Mouse (Mus musculus) left cerebral cortex, adult 2 months (tissue): ENCODE results near the gene Ffar2. TPM values are rescaled to one million over a fixed set of nuclear protein-coding genes. Genes with fewer than 3 reads are reported as not detected.

Experiments
- DNase-seq, 2 experiments: peaks; one replicate each; pipeline ENCODE4 v3.0.0; 2021 to 2022; ENCODE audit warnings: low spot score in 2 of 2, mixed read lengths in 1 of 2; ENCODE audit errors: extremely low spot score in 1 of 2
- H3K27ac ChIP-seq: fragments of 200-600 bp; 2 replicates; pipeline ENCODE4 v1.8.1; 2022
- H3K4me3 ChIP-seq: fragments of 200-600 bp; 2 replicates; pipeline ENCODE4 v1.8.1; 2022
- CTCF ChIP-seq: fragments of 200-600 bp; IDR thresholded peaks from 2 replicates; pipeline ENCODE4 v1.8.1; 2022; ENCODE audit warnings: antibody characterized with exemption, mild to moderate bottlenecking, moderate library complexity
- intact Hi-C: fragments of 180-260 bp; cut with DNase I; formaldehyde crosslinking; loops from one replicate; pipeline ENCODE4 v1.15.1; 2025
- total RNA-seq, 2 experiments: library from RNA; stranded (reverse); gene quantifications; 2 replicates each; pipeline ENCODE4 v1.2.3; 2021

The Ffar2 gene
- total RNA-seq, 2 experiments from 2014 or later: not detected

DNA sequence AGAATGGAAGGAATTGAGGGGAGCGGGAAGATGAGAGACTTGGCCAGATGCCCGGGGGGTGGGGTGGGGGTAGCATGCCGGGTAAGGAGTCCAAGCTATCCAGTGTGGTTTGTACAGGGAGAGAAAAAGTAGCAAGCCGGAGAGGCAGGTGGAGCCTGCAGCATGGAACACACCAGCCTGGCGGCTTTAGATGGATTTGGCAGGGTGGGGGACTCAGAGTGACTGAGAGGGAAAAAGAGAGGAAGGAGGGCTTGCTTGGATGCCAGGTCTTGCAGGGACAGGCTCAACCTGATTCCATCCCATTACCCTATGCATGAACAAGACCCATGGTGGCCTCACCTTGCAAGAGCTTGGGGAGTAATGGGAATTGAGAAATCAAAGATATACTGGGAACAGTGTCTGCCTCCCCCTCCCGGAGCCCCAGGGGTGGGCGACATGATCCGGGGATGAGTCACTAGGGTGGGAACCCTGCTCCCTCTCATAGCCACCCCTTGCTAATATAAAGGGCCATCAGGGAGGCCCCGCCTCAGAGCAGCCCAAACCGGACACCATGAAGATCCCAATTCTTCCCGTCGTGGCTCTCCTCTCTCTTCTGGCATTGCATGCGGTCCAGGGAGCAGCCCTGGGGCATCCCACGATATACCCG is 36.1 kb downstream of the Ffar2 start, which contains the start of gene Krtdap:
Gene Krtdap (plus strand): TSS at position 520 of the 646 bp plus-strand sequence.
- Histone ChIP-seq H3K4me3 (no peak within 1 kb of the TSS), H3K27ac (no peak within 1 kb of the TSS)
- no peak for TF ChIP-seq CTCF
- intact Hi-C loops: no loop called here
- DNase-seq: no peak

DNA sequence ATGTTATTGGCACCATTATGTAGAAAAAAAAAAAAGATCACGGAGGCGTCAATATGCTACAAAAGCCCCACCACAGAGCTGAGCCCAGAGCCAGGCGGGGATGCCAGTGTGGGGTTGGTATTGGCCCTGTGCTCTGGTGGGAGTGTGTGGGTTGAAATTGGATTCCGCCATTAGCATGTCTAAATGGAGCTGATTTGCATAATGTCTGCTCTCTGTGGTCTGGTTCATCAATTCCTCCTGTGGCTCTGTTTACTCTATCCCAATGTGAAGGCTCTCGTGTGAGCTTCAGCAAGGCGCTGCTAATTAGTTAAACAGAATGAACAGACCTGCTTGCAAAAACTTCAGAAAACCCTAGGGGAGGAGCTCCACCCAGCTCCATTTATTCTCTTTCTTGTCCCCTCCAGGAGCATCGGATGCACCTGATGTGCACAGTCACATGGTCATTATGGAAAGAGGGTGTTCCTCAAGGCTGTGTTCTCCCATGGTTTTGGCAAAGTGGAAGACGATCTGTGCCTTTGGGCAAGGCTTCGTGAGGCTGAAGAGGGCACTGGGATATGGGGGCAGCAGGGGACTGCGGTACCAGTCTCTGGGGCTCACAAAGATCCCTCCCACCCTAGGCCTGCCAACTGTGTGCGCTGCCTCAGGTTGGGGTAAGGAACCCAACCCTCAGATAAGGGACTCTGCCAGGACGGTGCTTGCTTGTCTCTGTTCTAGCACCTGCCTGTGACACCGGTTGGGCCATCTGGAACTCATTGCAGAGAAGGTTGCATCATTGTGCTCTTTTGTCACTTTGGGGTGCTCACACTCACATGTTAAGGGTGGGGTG is 37.6 kb downstream of the Ffar2 start:
- H3K27ac ChIP-seq: no peak overlapping the region
- TF ChIP-seq CTCF: no peak
- intact Hi-C loops: no loop called here
- no peak overlapping the region for H3K4me3 ChIP-seq
- DNase-seq: no peak

DNA sequence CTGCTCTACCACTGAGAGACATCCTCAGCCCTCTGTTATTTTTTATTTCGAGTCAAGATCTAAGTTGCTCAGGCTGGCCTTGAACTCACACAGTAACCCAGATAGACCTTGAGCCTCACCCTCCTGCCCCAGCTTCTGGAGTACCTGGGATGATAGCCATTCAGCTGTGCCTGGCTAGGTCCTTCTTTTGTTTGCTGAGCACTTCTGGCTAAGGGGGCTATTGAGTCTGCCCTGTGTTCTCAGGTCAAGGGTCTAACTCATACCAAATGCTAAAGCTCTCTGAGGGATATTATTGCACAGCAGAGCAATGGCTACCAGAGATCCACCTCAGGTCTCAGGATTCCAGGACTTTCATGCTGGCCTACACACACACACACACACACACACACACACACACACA is 38.4 kb downstream of the Ffar2 start:
- intact Hi-C loops: no loop called here
- no peak for TF ChIP-seq CTCF
- no peak for DNase-seq
- Histone ChIP-seq H3K27ac (no peak overlapping the region), H3K4me3 (no peak overlapping the region)

DNA sequence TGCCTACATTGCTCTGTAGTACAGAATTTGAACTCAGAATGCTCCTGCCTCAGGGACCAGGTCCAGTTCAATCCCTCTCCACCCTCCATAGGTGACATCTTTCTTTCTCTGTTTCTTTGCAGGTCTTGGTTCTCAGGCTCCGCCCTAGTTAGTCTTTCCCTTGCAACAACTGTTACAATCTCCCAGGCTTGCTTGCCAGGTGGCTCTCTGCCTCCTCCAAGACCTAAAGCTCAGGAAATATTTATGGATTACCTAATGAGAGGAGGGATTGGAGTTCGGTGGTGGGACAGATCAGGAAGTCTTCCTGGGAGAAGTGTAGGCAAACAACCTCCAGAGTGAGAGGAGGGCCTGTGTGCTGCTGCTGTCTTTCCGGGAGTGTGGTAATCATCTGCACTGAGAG is 40.9 kb downstream of the Ffar2 start:
- intact Hi-C loops: no loop called here
- no peak for TF ChIP-seq CTCF
- Histone ChIP-seq H3K27ac (no peak overlapping the region), H3K4me3 (no peak overlapping the region)
- DNase-seq: no peak

DNA sequence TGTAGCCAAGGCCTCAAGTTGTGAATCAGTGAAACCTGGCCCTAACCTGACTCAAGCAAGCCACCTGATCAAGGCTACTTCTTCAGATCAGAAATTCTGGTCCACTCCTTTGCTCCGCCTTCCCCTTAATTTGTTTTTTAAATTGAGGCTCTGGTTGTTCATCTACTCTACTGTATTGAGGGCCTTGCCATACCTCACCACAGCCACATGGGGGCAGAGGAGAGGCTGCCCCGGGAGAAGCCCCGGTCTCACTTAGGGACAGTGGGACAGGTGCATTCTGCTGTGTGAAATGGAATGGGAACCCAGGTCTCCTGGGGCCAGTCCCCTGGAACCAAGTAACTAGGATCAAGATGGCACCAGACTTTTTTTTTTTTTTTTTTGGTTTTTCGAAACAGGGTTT is 41.8 kb downstream of the Ffar2 start:
- no peak for DNase-seq
- TF ChIP-seq CTCF: peak; percentile 45
- no peak overlapping the region for H3K27ac ChIP-seq
- no peak overlapping the region for H3K4me3 ChIP-seq
- intact Hi-C loops: no loop called here

DNA sequence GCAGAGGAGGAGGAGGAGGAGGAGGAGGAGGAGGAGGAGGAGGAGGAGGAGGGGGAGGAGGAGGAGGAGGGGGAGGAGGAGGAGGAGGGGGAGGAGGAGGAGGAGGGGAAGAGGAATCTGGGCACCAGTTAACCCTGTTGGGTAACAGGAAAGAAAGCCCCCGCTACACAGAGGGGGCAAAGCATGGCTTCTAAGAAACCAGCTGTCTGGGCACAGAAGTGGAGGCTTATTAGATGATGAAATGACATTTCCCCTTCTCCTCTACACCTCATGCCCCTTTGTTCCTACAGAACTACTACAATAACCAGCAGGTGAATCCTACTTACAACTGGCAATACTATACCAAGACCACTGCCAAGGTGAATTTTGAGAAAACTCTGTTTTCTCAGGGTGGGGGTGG is 45.7 kb downstream of the Ffar2 start:
- TF ChIP-seq CTCF: no peak
- Histone ChIP-seq H3K27ac (no peak overlapping the region), H3K4me3 (no peak overlapping the region)
- no peak for DNase-seq
- intact Hi-C loops: no loop called here

DNA sequence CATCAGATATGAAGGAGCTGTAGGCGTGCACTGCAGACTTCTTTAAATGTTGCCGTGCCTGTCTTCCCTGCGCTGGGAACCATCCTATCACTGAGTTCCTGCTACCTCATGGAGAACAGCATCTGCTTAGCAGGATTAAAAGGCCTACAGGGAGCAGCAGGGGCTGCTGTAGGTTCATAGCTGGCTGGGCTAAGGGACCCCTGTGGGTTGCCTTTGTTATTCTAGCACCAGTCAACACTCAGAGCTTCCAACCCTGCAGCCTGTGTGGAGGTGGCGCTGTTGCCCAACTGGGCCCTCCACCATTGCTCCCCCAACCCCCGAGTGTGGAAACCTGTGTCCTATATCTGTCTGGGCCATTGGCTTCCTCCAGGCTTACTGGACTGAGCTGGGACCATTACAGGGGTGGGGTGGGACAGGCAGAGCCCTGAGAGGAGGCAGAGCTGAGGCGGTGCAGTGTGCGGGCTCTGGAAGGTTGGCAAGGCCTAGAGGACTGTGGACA is 46.4 kb downstream of the Ffar2 start:
- Histone ChIP-seq H3K4me3 (no peak overlapping the region), H3K27ac (no peak overlapping the region)
- no peak for TF ChIP-seq CTCF
- no peak for DNase-seq
- intact Hi-C loops: no loop called here

DNA sequence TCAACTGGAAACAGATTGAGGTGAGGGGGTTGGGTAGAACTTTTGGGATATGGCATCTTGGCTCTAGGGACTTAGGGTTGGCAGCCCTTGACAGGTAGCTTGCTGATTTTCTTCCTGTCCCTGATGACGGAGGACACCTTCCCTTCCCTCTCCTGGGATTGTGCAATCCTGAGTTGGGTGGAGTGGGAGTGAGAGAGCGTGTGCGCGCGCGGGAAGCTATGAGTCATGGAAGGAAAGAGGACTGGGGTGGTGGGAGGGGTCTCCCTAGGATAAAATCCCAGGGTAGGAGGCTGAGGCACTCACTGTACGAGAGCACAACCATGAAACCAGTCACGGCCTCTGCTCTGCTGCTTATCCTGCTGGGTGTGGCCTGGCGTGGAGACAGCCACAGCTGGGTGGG is 47.5 kb downstream of the Ffar2 start:
- DNase-seq: peak; percentile 15 to 24
- no peak for TF ChIP-seq CTCF
- intact Hi-C loops: no loop called here
- no peak overlapping the region for H3K4me3 ChIP-seq
- no peak overlapping the region for H3K27ac ChIP-seq

DNA sequence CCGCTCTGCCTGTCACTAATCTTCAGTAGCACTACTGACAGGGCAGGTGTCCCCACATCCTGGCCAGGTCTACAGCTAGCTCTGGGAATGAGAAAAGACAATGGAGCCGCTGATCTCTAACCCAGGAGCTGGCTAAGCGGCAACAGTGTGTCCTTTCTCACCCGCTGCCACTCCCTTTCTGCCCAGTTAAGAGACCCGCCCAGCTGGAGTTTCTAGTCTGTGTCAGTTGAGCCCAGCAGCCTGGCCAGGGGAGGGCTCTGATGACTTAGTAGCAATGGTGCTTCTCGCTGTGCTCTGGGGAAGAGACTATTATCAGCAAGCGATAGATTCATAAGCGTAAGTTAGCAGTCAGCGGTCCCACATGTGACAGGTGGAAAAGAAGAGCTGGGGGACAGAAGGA is 54.3 kb downstream of the Ffar2 start:
- intact Hi-C loops: loop anchor here (5.0 kb wide), 1 partner anchor 87 kb away; no protein-coding TSS in a partner anchor

More for the DNA sequence above, 54.3 kb downstream of the Ffar2 start:
- no peak overlapping the region for H3K27ac ChIP-seq
- H3K4me3 ChIP-seq: no peak overlapping the region
- DNase-seq: no peak
- TF ChIP-seq CTCF: no peak

Other genes with a start within 250 kb of the Ffar2 start
- gene Kmt2b, start 235.0 kb downstream of the Ffar2 start, total RNA-seq: 10 to 100 TPM; 53.4 to 57.4 TPM
- not detected for gene Zbtb32, start 224.9 kb downstream of the Ffar2 start, total RNA-seq
- gene Upk1a, start 210.9 kb downstream of the Ffar2 start, total RNA-seq: under 1 TPM; 0.48 to 0.96 TPM
- gene Cox6b1, start 197.6 kb downstream of the Ffar2 start, total RNA-seq: 100 to 1,000 TPM; 565 to 587 TPM
- not detected for gene Etv2, start 187.9 kb downstream of the Ffar2 start, total RNA-seq
- gene Rbm42, start 173.5 kb downstream of the Ffar2 start, total RNA-seq: 10 to 100 TPM; 67.7 to 67.8 TPM
- 1 to 10 TPM; 4.7 to 5.2 TPM for gene Haus5, start 158.8 kb downstream of the Ffar2 start, total RNA-seq
- gene Pmis2, start 152.2 kb downstream of the Ffar2 start, total RNA-seq: not detected
- not detected for gene 2200002J24Rik, start 124.8 kb downstream of the Ffar2 start, total RNA-seq
- under 1 TPM; 0.70 TPM for gene Atp4a, start 111.6 kb downstream of the Ffar2 start, total RNA-seq
- 100 to 1,000 TPM; 119 to 127 TPM for gene Tmem147, start 94.2 kb downstream of the Ffar2 start, total RNA-seq
- not detected for gene Gapdhs, start 80.1 kb downstream of the Ffar2 start, total RNA-seq
- gene Sbsn, start 72.3 kb downstream of the Ffar2 start, total RNA-seq: 1 to 10 TPM; 7.8 to 8.7 TPM
- gene Dmkn, start 60.0 kb downstream of the Ffar2 start, total RNA-seq: 1 to 10 TPM; 1.9 to 2.1 TPM
- not detected for gene Krtdap, start 35.9 kb downstream of the Ffar2 start, total RNA-seq
- not detected for gene Ffar3, start 32.4 kb upstream of the Ffar2 start, total RNA-seq
- not detected for gene Ffar1, start 37.8 kb upstream of the Ffar2 start, total RNA-seq
- not detected for gene Cd22, start 56.6 kb upstream of the Ffar2 start, total RNA-seq
- gene Mag, start 91.1 kb upstream of the Ffar2 start, total RNA-seq: 10 to 100 TPM; 91.1 to 93.1 TPM
- gene Hamp2, start 100.9 kb upstream of the Ffar2 start, total RNA-seq: not detected
- gene Hamp, start 120.3 kb upstream of the Ffar2 start, total RNA-seq: not detected
- gene Usf2, start 133.0 kb upstream of the Ffar2 start, total RNA-seq: 100 to 1,000 TPM; 131 to 134 TPM
- gene Lsr, start 149.7 kb upstream of the Ffar2 start, total RNA-seq: 10 to 100 TPM; 10.1 to 10.2 TPM
- gene Fam187b, start 150.0 kb upstream of the Ffar2 start, total RNA-seq: under 1 TPM; 0.23 to 0.38 TPM
- 10 to 100 TPM; 34.1 to 39.0 TPM for gene Fxyd5, start 218.7 kb upstream of the Ffar2 start, total RNA-seq
- gene Fxyd7, start 227.7 kb upstream of the Ffar2 start, total RNA-seq: 100 to 1,000 TPM; 174 to 184 TPM
- gene Fxyd1, start 233.4 kb upstream of the Ffar2 start, total RNA-seq: 10 to 100 TPM; 72.8 to 79.1 TPM
- 10 to 100 TPM; 28.9 to 34.1 TPM for gene Lgi4, start 235.6 kb upstream of the Ffar2 start, total RNA-seq